Mouse (Mus musculus) frontal cortex, postnatal 10 days (tissue): Measurements from ENCODE around the gene Slc8a2.

ENCODE experiments used
- DNase-seq, 2 experiments: peaks; one replicate each; pipeline ENCODE4 v3.0.0; 2022; ENCODE audit warnings: low spot score in 2 of 2, mixed read lengths in 1 of 2

The Slc8a2 gene

DNA sequence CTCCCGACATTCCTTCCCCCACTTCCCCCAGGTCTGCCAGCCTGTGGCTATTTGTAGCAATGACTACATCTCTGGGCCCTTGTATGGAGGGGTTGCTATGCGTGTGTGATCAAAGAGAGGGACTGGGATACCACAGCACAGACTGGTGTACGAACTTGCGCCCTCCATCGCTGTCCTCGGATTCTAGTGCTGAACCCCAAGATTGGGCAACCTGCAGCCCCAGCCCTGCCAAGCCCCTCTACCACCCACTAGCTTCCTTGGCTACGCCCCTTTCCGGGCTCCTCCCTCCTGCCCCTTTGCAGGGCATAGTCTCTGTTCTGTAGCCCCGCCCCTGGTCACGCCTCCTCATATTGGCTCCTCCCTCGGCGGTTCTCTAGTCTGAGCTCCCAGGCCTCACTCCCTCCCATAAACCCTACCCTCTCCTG is at the start of gene Slc8a2:
TSS of gene Slc8a2 (plus strand) at position 406 of the 425 bp plus-strand sequence.
- peak; percentile 90 for DNase-seq

DNA sequence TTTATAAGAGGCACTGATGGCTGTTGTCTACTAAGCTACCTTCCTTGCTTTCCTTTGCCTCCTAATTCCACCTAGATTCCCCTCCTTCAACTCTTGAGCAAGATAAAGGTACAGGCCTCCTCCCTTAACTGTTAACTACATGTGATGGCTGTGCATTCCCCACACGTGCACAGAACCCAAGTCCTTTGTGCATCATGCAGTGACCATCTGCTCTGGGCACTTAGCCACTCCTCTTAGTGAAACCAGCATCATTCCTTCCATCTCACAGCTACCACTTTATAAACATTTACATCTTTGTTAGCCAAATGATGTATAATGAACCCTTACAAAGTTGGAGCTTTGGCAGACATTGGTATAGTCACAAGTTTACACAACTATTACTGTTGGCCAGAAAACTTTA is 49.7 kb upstream of the Slc8a2 start:
- DNase-seq, result no peak

DNA sequence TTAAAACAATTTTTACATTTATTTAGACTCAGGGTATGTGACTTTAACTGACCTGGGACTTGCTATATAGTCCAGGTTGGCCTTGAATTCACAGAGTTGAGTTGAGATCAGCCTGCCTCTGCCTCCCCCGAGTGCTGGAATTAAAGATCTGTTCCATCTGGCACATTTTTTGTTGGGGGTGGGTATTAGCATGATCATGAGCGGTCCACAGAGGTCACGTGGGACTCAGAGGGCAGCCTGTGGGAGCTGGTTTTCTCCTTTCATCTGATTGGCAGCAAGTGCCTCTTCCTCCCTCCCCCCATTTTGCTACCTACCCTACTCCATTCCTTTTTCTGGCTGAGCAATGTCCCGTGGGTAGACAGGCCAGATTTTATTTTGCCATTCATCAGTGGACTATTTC is 49.0 kb upstream of the Slc8a2 start:
- DNase-seq, result no peak

DNA sequence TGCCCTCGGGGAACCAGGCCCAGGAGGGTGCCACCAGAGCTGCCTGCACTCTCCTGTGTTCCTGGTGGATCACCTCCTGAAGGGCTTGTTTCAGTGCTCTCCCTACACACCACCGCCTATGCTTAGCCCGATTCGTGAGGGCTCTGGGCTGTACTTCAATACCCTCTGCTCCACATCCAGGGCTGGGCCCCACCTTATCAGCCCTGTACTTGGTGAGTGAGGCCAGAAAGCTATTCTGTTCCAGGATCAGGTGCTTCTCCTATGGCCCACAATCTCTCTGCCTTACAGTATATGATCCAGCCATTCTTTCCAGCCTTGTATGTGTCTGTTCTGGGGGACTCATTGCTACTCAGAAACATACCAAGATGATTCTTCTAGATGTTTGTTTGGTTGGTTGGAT is 46.3 kb upstream of the Slc8a2 start:
- no peak for DNase-seq

DNA sequence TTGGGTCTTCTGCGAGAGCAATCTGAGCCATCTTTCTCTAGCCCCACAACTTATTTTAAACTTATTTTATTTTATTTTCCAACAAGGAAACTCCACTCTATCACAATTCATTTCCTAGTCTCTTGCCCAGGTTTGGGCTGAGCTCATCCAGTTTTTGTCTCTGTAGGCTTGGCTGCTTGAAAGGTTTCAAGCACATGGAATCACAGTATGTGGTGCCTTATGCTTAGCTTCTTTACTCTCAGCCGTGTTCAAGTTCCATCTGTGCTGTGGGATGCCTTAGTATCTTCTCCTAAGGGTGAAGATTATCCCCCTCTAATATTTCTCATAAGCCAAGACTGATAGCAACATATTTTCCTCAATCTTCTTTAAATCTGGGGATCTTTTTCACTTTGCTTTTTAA is 42.0 kb upstream of the Slc8a2 start:
- DNase-seq, result no peak

DNA sequence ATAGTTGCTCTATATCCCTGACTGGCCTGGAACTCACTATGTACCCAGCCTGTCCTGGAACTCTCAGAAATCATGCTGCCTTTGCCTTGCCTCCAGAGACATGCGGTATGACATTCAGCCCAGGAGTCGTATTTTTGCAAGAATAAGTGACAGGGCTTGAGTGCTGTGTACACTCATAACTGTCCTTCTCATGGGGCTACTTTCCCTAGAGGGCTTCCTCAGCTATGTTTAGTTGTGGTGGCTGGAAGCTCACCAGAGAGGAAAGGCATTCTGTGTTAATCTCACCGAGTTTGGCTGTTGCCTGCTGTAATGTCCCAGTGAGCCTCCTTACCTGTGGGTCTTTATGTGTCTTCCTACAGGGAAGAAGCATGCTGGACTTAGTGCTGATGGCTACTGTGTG is 35.0 kb upstream of the Slc8a2 start:
- no peak for DNase-seq

DNA sequence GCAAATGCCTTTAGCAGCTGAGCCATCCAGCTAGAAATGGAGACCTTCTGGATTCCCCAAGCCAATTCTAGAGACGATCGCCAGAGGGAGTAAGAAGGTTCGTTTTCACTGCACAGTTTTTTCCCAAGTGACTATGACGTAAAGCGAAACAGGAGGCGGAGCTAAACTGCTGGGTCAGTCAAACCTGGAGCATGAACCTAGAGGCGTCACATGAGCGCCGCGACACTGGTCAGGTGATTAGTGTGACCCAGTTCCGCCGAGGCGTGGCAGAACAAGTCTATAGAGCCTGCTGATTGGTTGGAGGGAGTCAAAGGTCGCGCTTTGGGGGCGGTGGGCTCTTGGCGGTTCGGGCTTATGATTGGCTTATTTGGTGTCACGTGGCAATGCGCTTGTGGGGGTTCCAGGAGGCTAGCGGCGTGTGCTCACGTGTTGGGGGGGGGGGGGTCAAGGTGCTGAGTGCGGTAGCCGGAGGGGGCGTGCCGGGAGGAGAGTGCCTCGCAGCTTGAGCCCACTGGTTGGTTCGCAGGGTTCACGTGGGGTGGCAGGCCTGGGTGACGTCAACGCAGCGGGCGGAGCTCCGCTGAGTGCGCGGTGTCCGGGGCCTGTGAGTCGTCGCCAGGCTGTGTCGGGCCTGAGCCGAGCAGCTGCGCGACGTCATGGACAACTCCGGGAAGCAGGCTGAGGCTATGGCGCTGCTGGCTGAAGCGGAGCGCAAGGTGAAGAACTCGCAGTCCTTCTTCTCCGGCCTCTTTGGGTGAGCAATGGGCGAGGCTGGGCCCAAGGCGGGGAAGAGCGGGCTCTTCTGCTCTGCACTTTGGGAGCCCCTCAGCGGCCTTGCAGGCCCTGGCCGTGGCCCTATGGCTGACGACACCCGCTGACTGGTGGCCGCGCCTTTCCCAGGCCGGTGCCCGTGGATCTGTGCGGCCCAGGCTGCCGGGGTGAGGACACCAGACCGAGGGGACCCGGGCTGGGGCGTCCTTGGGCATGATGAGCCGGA is 31.3 kb upstream of the Slc8a2 start, which contains the start of gene Napa:
TSS of gene Napa (plus strand) at position 438 of the 997 bp plus-strand sequence.
- DNase-seq, result peak; percentile 99 to 100

DNA sequence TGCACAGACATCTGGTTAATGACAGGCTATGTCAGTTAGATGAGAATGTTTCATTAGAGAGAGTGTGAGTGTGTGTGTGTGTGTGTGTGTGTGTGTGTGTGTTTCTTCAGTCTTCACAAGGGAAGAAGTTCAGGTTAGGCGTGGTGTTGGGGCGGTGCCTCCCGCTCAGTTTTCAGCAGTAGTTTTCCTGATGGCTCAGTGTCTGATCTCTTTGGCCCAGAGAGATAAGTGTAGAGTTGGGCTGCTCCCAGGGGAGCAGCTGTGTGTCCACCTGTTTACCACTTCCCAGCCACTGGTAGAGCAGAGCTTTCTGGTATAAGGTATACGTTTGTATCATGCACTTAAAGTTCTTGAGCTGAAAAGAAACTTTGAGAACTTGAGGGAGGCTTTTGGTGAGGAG is 29.7 kb upstream of the Slc8a2 start:
- DNase-seq, result no peak

DNA sequence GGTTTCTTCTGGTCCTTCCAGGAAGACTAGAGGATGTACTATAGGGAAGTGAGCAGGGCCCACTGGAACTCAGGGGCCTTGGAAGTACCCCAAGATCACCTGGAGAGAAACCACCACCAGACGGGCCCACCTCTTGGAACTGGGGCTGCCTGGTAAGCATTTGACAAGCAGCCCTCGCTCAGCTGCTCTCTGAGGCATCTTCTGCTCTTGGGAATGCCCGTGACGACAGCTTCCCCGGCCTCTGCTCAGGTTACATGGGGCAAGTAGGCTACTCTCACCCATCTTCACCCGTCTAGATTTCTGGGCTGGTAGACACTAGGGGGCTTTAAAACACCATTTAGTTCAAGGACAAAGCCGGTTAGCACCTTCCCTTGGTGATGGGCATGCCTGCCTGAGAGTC is 28.5 kb upstream of the Slc8a2 start:
- peak in 1 of 2 experiments; percentile 6 for DNase-seq

DNA sequence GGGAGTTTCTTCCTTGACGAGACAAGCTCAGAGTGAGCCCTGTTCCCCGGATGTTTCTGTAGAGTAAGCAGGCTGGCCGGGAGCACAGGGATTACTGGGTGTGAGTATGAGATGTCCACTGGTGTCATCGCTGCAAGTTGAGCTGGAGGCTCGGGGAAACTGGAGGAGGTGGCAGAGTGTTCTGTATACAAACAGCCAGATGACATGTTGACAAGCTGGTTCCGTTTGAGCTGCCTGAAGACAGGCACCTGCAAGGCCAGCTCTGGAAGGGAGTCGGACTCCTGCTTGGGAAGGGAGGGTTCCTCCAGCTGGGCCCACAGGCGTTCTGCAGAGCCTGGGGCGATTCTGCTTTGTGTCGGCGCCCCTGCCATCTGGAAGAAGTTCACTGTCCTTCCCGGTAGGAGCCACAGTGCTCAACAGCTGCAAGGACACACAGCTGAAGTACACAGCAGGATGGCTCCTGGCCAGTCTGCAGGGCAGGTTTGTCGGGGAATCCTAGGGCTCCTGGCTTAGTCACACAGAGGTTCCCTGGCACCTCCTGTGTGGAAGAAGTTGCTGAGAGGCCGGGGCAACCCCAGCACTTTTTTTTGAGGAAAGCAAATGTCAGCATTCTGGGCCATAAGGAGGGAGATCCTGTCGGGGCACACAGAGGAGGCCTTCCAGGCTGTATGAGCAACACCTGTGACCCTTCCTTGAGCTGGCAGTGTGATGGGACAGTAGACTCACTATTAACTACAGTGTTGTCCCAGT is 27.7 kb upstream of the Slc8a2 start:
- no peak for DNase-seq

DNA sequence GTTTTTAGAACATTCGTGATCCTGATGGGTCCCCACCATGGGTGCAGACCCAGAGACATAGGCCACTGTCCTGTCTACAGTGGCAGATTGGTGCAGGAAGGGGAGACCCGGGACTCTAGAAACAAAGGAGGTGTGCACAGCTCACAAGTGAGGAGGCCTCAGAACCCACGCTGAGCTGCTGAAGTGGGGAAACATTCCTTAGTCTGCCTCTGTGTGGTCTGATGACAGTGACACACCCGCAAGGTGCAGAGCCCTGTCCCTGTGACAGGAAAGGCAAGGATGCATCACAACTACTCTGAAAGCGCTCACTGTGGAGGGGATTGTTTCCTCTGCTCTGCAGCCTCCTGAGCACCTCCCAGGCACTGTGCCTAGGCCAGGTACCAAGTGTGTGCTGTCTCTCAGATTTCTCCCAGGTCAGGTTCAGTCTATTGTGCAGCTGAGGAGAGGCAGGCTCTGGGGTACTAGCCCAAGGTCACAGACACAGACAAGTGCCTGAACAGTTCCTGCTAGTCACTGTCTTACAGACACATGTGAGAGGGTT is 26.9 kb upstream of the Slc8a2 start:
- no peak for DNase-seq

DNA sequence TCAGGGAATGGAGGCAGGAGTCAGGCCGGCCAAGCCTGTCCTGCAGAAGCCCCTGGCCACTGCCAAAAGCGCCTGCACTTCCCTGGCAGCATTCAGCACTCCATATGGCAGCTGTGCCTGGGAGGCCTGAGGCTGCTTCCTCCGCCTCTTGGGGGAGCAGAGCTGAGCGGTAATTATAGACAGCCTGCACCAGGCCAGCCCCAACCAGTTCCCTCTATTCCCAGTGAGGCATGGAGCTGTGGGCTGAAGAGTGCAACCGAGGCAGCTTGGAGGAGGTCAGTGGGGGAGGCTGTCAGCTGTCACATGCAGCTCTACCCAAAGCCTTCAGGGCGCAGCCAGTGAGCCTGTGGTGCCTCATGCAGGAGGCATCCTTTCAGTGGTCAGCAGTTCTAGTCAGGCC is 25.9 kb upstream of the Slc8a2 start:
- peak; percentile 54 to 65 for DNase-seq

DNA sequence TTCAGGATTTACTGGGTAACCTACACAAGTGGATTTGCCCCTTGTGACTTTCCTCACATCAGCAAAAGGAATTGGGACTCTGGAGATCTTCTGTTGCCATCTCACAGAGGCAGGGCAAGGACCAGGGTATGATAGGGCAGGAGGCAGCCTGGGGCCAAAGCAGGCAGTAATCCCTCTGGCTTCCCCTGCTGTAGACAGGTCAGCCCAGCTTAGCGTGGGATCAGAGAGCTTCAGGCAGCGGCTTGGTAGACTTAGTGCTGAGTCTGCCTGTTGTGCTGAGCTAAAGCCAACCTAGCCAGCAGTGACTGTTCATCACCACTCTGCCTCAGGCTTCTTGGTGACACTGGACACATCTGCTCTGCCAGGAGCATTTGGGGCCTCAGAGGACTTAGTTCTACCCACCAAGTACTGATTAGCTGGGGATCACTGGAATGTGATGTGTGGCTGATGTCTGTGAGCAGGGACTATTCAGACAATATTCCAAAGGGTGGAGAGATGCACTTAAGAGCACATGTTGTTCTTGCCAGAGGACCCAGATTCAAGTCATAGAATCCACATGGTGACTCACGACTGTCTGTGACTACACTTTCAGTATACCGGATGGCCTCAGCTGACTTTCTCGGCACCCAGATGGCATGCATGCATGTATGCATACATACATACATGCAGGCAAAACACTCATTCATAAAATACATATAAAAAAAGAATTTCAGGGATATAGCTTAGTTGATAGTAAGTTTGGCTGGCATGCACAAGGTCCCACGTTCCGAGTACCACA is 24.8 kb upstream of the Slc8a2 start:
- DNase-seq, result no peak

DNA sequence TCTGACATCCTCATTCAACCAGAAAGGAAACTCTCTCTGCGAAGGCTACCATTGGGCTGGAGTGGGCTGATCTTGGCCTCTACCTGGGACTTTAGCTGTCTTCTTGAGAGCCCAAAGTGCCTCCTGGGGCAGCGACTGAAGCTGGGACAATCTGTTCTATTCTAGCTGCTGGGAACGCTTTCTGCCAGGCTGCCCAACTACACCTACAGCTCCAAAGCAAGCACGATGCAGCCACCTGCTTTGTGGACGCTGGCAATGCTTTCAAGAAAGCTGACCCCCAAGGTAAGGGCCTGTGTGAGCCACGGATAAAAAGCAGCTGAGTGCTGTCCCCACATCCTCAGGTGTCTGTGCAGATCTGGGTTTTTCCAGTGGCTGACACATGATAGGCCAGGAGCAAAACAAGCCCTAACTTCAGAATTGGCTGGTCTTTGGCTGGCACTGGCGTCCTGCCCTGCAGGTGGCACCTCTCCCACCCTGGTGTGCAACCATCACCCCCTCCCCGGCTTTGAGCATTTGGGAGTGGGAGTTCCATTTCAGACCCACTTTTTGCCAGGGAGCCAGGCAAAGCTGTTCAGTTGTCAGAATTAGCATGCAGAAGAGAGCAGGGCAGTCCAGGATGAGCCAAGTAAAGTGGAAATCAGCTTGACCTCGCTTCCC is 20.6 kb upstream of the Slc8a2 start:
- DNase-seq, result no peak

DNA sequence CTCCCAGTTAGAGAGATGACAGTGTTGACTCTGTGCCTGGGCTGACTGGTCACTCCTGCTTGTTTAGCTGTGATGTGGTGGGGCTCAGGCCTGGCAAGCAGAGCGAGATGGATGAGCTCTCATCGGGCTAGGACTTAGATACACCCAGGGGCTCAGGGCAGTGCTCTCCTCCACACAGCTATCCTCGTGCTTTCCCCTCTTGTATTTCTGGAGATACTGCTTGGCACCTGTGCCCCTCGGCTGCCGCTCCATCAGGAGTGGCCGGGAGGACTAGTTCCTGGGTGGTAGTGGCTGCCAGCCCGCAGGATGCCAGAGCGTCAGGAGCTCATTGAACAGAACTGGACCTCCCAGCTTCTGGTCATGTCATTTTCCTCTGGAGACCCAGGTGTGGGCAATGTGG is 19.5 kb upstream of the Slc8a2 start:
- no peak for DNase-seq

DNA sequence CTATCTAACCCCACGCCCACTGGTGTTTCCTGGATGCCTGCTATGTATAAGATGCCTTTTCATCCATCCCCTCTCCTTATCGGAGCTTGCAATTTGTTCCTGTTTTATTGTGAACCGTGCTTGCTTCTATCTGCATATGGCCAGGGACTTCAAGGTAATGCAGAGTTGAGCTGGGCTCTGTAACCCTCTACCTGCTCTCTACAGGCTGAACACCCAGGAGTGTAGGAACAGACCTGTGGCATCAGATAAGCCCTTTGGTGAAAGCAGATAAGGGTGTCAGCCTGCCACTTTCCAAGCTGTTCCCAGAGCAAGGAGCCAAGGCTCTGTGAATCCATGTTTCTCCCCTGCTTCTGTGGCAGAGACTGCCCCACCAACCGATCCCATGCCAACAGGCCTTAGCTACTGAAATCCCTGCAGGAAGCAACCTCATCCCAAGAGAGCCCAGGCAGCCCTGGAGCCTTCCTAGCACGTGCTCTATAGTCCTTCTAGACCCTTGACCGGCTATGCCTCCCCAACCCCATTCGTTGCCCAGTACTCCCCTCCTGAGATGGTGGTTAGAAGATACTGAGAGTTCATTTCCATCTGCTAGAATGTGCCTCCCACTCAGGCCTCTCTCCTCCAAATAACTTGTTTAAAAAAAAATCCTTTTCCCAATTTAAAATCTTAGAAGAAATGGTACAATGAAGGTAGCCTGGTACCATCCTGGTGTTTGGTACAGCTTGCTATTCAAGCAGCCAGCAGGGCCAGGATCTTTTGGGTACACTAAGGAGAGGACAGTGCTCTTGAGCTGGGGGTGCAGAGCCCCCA is 18.1 kb upstream of the Slc8a2 start:
- no peak for DNase-seq

DNA sequence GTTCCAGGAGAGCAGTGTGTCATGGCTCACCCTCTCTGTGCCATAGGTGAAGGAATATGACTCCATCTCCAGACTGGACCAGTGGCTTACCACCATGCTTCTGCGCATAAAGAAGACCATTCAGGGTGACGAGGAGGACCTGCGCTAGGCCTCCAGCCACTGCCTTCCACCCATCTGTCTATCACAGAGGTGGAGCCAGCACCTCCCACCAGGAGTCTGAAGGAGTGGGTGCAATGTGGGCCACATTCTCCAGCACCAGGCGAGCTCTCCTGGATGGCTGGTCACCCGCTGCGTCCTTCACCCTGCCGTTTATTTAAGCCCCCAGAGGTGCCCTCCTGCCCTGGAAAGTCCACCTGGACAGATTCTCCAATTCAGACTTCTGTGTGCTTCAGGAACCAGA is 13.2 kb upstream of the Slc8a2 start:
- DNase-seq, result no peak

DNA sequence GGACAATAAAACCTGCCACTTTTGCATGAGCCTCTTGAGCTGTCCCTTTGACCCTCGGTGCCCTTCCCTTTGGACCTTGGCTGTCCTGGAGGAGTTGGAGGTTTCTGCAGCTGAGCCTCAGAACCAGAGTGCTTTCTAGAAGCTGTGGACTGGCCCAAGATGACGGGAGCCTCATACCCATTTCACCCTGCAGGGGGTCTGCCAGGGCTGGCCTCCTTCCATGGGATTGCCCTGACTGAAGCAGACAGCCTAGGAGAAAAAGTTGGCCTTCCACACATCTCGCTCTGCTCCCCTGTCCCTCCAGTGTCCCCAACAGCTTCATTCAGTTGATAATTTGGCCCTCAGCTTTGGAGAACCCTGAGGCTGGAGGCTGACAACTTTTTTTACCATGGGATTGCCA is 12.5 kb upstream of the Slc8a2 start:
- DNase-seq, result no peak

DNA sequence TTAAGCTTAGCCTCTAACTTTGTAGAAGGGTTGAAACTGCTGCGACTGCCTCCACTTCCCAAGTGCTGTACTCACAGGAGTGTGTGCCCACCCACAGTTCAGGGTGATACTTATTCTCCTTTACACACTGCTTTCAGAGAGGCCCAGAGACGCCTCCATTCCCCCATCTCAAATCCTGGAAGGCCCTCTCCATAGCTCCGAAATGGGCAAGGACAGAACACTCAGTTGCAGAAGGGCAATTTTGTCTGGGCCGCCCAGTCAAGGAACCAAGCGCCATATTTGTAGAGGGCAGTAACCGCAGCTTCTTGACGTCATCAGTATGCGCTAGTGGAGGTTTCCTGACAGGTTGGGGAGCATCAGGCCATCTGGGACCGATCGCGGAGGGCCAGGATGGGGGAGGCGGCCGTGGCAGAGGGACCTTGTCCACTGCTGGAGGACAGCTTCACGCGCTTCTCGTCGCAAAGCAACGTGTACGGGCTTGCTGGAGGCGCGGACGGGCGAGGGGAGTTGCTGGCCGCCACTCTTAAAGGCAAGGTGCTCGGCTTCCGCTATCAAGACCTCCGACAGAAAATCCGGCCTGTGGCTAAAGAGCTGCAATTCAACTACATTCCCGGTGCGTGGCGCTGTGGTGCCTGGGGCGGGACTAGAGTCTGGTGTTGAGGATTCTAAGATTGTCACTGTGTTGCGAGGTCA is 9.9 kb upstream of the Slc8a2 start, which contains the start of gene Kptn:
TSS of gene Kptn (plus strand) at position 327 of the 693 bp plus-strand sequence.
- DNase-seq, result peak; percentile 84 to 90

DNA sequence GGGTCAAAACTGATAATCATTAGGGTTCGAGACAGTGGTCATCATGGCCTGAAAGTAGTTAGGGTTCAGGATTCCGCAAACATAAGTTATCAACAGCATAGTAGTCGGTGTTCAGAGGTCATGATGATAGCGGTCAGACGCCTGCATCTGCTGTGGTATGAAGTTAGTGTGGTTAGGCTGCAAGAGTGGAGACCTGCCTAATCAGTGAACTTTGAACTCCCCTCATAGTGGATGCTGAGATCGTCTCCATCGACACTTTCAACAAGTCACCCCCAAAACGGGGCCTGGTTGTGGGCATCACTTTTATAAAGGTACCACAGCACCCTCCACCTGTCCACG is 9.4 kb upstream of the Slc8a2 start:
- DNase-seq, result no peak
